Mouse (Mus musculus) bone marrow, adult 2 months (tissue): ENCODE measurements around the gene Tcf19. TPM values are rescaled to one million over a fixed set of nuclear protein-coding genes. Genes with fewer than 3 reads are reported as not detected.

ENCODE experiments used
- H3K27ac ChIP-seq: fragments of 200-500 bp; 2 replicates; pipeline ENCODE4 v1.5.1; 2012; ENCODE audit warnings: low read depth, mild to moderate bottlenecking, control low read depth, inconsistent platforms, low read length; ENCODE audit not compliant: control insufficient read depth, poor library complexity, insufficient read depth
- H3K4me1 ChIP-seq: fragments of 200-500 bp; 2 replicates; pipeline ENCODE4 v1.6.1; 2011; ENCODE audit warnings: low read length; ENCODE audit not compliant: control insufficient read depth, insufficient read depth
- H3K4me3 ChIP-seq: fragments of 200-500 bp; replicated peaks from 2 replicates; pipeline ENCODE3; 2011; ENCODE audit warnings: mild to moderate bottlenecking, low read depth, low read length, control low read depth; ENCODE audit not compliant: control insufficient read depth
- CTCF ChIP-seq: fragments of 200-500 bp; IDR thresholded peaks from 2 replicates; pipeline ENCODE4 v1.5.1; 2011; ENCODE audit warnings: low read length, control low read depth; ENCODE audit not compliant: control insufficient read depth, insufficient read depth
- POLR2A ChIP-seq: fragments of 200-500 bp; IDR thresholded peaks from 2 replicates; pipeline ENCODE4 v1.6.1; 2011; ENCODE audit warnings: low read depth, mild to moderate bottlenecking, control low read depth, low read length, borderline replicate concordance; ENCODE audit not compliant: control insufficient read depth
- WGBS: fragments of 180-500 bp; shearing (Covaris S2); methylation state at CpG from one replicate; pipeline ENCODE4 v1.1.7; 2018; 5-methylcytosine and 5-hydroxymethylcytosine counted together
- polyA plus RNA-seq: library from polyadenylated mRNA; stranded (reverse); fragments of >200 nt; gene quantifications from 2 replicates; pipeline ENCODE4 v1.2.4, GENCODE M21; 2011; ENCODE audit warnings: low replicate concordance; ENCODE audit not compliant: missing spikeins, insufficient read depth, insufficient read length

Tcf19 gene
- polyA plus RNA-seq, 1 experiment, result 41.7 TPM

DNA sequence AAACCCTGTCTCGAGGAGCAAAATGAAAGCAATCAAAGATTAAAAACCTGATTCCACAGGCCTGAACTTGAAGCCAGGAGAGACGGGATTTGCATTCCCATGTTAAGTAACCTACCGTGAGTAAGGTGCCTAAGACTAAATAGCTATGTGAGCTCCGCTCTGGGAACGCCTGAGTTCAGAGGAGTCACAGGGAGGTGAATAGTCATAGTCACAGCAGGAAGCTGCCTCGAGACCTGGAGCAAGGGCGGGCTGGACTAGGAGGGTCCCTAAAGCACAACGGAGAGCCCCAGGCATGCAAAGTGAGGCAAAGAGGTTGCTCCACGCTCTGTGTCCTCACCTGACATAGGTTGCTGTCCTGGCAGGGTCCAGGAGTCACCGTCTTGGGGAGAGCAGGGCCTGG is 22.9 kb upstream of the Tcf19 start:
- Histone ChIP-seq H3K4me3 (no peak overlapping the region), H3K4me1 (peaks cover 1% of the 10 kb centered on the region; the same call in 1 of the 2 replicates), H3K27ac (no peak overlapping the region)
- no peak for TF ChIP-seq CTCF
- TF ChIP-seq POLR2A, result no peak
- 50% methylated on average over 10 of the region's 10 CpGs for WGBS

DNA sequence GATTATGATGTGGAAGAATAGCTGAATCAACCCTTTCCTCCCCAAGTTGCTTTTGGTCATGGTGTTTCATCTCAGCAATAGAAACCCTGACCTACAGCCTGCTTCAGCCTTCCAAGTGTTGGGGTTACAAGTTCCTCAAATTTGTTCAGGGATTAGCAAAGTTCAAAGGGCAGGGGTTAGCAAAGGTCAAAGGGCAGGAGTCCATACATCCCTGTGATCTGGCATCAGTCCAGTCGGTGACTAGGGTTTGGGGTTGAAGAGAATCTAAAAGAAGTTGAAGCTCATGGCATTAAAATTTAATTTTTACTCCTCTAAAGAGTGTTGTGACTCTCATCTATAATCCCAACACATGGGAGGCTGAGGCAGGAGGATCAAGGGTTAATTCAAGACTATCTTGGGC is 21.9 kb upstream of the Tcf19 start:
- Histone ChIP-seq H3K27ac (no peak overlapping the region), H3K4me1 (no peaks in the 10 kb centered on the region), H3K4me3 (no peak overlapping the region)
- no peak for TF ChIP-seq POLR2A
- TF ChIP-seq CTCF, result no peak
- WGBS, result 78% methylated on average over 1 of the region's 1 CpGs

DNA sequence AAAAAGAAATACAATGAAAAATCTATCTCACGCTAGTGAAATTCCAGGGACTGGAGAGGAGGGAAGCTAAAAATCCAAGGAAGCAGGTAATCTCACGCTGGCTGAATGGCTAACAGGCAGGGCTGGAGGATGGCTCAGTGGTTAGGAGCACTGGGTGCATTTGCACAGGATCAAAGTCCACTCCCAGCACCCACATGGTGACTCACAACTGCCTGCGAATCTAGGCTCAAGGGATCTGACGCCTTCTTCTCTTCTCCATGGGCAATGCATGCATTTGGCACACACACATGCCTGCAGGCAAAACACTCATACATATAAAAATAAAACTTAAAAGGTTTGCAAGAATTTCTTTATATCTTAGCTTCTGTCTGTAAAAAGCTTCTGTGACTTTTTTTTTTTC is 20.8 kb upstream of the Tcf19 start:
- H3K27ac ChIP-seq, result no peak overlapping the region
- no peak overlapping the region for H3K4me3 ChIP-seq
- no peaks in the 10 kb centered on the region for H3K4me1 ChIP-seq
- TF ChIP-seq POLR2A (no peak), CTCF (no peak)
- WGBS, result 73% methylated on average over 4 of the region's 4 CpGs

DNA sequence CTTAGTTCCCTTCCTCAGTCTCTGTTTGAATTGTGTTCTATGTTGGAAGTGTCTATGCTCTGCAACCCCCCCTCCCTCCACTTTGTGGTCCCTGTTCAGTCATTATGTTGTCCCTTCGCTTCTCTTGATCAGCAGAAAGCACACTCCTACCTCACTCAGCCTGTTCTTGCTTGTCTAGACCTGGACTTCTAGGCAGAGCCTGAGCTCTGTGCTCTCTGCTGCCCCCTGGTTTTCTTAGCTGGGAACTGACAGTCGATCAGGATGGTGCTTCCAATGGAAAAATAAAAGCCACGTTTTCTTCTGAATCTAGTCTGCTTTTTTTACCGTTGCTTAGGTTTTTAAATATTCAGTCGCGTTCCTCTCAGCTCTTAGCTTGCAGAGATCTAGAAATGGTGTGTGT is 17.7 kb upstream of the Tcf19 start:
- WGBS, result 7% methylated on average over 6 of the region's 6 CpGs
- TF ChIP-seq POLR2A, result no peak
- TF ChIP-seq CTCF, result peak; percentile 88
- no peaks in the 10 kb centered on the region for H3K4me1 ChIP-seq
- no peak overlapping the region for H3K4me3 ChIP-seq
- no peak overlapping the region for H3K27ac ChIP-seq

DNA sequence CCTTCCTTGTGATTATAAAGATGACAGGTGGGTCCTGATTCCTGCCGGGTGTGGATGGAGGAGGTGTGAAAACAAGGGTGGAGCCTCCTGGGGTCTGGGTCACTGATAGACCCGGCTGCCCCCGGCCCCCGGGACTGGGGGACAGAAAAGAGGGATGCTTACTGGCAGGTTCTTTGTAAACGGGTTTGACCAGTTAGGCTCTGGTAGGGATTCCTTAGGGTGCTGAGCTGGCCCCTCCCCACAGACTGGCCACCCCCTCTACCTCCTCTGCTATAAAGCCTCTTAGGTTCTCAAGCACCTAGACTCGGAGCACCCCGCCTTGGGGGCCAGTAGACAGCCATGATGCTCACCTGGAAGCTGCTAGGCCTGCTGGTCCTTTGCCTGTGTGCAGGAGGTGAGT is 16.3 kb upstream of the Tcf19 start, which contains the start of gene Psors1c2:
Gene Psors1c2, plus strand, starts transcription at position 301 of the 400 bp plus-strand sequence.
- 26% methylated on average over 7 of the region's 7 CpGs for WGBS
- TF ChIP-seq CTCF (no peak), POLR2A (no peak)
- Histone ChIP-seq H3K4me3 (no peak within 1 kb of the TSS), H3K27ac (no peak within 1 kb of the TSS), H3K4me1 (no peaks in the 10 kb centered on the region)

DNA sequence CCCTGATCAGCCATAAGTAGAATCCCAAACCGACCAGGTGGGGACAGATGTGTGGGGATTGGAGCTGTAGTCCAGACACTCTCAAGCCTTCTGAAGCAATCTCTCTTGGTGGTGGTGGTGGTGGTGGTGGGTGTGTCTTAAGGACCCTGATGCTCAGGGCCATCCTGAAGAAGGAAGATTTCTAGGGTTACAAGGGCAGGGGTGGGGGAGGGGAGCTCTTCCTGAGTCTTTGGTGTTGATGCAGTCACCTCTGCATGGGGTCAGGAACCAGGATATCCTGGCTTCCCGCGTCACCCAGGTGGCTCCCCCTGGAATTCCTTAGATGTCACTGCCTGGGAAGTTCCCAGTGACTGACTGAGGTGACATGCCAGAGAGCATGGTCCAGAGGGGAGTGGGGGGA is 15.7 kb upstream of the Tcf19 start:
- WGBS, result 16% methylated on average over 3 of the region's 3 CpGs
- Histone ChIP-seq H3K4me3 (no peak overlapping the region), H3K4me1 (no peaks in the 10 kb centered on the region), H3K27ac (no peak overlapping the region)
- TF ChIP-seq CTCF (no peak), POLR2A (no peak)

DNA sequence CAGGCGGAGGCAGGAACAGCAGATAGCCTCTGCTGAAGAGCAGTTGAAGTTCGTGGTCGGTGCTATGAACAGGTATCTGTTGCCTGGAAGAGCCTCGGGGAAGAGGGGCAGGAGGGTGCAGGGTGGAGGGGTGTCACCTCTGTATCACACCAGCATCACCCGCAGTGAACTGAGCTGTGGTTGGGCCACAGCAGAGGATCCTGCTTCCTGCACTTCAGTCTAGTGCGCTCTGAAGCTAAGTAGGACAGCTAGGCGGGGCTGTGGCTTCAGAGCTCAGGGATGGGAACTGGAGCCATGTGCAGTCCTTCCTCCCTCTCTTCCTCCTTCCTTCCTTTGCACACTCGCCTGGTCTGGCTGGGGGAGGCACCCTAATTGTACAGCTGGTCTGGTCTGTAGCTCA is 10.0 kb upstream of the Tcf19 start:
- WGBS, result 40% methylated on average over 8 of the region's 8 CpGs
- Histone ChIP-seq H3K4me3 (no peak overlapping the region), H3K4me1 (no peaks in the 10 kb centered on the region), H3K27ac (no peak overlapping the region)
- TF ChIP-seq POLR2A, result no peak

DNA sequence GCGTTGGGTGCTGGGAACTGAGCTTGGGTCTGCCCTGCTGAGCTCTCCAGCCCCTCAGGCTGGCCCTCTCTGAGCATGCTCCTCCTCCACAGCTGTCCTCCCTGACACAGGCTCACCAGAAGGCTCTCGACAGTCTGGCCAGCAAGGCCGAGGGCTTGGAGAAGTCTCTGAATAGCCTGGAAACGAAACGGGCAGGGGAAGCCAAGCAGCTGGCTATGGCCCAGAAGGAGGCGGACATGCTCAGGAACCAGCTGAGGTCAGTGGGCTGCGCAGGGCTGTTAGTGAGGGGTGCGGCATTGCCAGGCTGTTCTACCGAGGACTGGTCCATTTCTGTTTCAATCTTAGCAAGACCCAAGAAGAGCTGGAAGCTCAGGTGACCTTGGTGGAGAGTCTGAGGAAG is 7.7 kb upstream of the Tcf19 start:
- 91% methylated on average over 9 of the region's 9 CpGs for WGBS
- H3K4me1 ChIP-seq, result no peaks in the 10 kb centered on the region
- no peak overlapping the region for H3K4me3 ChIP-seq
- TF ChIP-seq POLR2A (no peak), CTCF (no peak)
- no peak overlapping the region for H3K27ac ChIP-seq

DNA sequence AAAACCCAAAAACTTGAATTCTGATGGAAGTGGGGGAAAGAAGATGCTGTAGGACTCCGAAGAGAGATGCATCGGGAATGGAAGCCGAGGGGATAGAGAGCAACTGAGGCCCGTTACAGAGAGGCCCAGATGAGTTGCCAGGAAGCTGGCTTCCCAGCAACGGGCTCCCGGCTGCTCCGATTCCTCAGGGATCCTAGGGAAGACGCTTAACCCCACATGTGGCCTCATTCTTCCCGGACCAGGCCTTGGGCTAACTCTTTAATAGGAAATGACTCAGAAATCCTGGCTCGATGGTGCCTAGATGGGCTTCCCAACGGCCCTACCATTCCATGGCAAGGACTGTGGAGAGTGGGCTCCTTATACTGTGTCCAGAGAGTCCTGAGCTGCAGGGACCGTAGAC is 902 bp upstream of the Tcf19 start:
- peak overlapping the region; percentile 77 for H3K4me3 ChIP-seq
- TF ChIP-seq CTCF (no peak), POLR2A (no peak)
- no peak overlapping the region for H3K27ac ChIP-seq
- no peaks in the 10 kb centered on the region for H3K4me1 ChIP-seq
- 14% methylated on average over 12 of the region's 12 CpGs for WGBS

DNA sequence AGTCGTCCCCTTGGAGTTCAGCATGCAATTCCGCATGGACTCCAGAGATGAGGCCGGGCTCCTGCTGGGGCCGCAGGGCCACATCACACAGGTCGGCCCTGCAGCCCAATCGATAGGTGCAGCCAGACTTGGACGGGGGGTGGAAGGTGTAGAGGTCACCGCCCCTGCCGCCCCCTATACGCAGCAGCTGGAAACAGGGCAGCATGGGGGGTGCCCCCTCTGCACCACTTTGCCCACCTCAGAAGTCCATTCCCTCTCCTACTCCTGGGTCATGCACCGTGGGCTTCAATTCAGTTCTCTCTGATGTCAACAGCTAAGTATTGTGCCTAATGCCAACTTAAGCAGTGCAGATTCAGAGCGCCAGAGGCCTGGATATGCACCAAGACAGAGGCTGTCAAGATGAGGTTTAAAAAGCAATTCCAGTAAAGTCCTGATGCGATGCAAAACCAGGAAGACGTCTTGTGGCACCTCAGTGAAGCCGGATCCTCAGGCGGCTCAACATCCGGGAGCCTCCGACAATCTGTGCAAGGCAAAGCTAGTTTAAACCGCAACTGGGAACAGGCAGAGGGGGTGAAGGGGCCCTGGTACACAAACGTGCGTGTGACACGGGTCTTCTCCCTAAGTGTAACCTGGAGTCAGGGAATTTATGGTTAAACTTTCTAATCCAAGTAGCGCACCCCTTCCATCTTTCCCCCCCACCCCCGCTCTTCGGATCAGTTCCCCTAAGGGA is 548 bp downstream of the Tcf19 start:
- H3K27ac ChIP-seq, result peak overlapping the region; percentile 2; the same call in 1 of the 2 replicates
- no peaks in the 10 kb centered on the region for H3K4me1 ChIP-seq
- WGBS, result 23% methylated on average over 25 of the region's 25 CpGs
- TF ChIP-seq CTCF (no peak), POLR2A (no peak)
- peak overlapping the region; percentile 77 for H3K4me3 ChIP-seq
